ENCODE assay signal across 9 mouse cellular contexts in genomic region chr13:24318618-24319017, GRCm38 (mm10). TPM values are rescaled to one million over a fixed set of nuclear protein-coding genes. Genes with fewer than 3 reads are reported as not detected.
DNase-seq lines count a peak whose midpoint lies in the region; ATAC-seq and TF ChIP-seq lines count a peak whose summit lies in the region.
"Had no signal": no experiment of that assay in that cellular context is flagged by ENCODE, and none has a peak within 500 bp of the region (broad histone marks: within the 10 kb centered on the region; RNA-seq: fewer than 3 reads in every experiment).

No protein-coding gene starts in this region.

- TF ChIP-seq CTCF in heart, postnatal 0 days (IDR thresholded peaks at IDR 0.05; ENCODE audit: low read depth), result peak; percentile 53
- peak; percentile 63 for TF ChIP-seq CTCF in lung, embryonic 14.5 days (IDR thresholded peaks at IDR 0.05; ENCODE audit: low read depth)

- no peaks in the 10 kb centered on the region for H3K9me3 ChIP-seq in heart, postnatal 0 days (replicated peaks; ENCODE audit: control insufficient read depth, low read length)
- H3K9me3 ChIP-seq in lung, embryonic 14.5 days (ENCODE audit: low read depth, low read length), result no peaks in the 10 kb centered on the region
- H3K9me3 ChIP-seq: liver, embryonic 15.5 days had no signal

- 25% methylated on average over 4 of the region's 4 CpGs for WGBS in heart, postnatal 0 days
- WGBS in lung, embryonic 14.5 days, result 13% methylated on average over 4 of the region's 4 CpGs

- intact Hi-C loops in heart, postnatal 25 days (cut with DNase I), result no loop called here

- no peaks in the 10 kb centered on the region for H3K4me1 ChIP-seq in heart, postnatal 0 days (ENCODE audit: control insufficient read depth, insufficient read depth)
- H3K4me1 ChIP-seq in lung, embryonic 14.5 days (ENCODE audit: insufficient read depth), result no peaks in the 10 kb centered on the region
- H3K4me1 ChIP-seq: liver, embryonic 15.5 days had no signal

- H3K4me3 ChIP-seq in heart, postnatal 0 days (ENCODE audit: low read depth, low read length), result no peak overlapping the region
- H3K4me3 ChIP-seq in lung, embryonic 14.5 days (ENCODE audit: low read depth, low read length), result no peak overlapping the region
- H3K4me3 ChIP-seq: liver, embryonic 15.5 days had no signal

- H3K9ac ChIP-seq in heart, postnatal 0 days (replicated peaks; ENCODE audit: low read depth, low read length), result no peak overlapping the region
- no peak overlapping the region for H3K9ac ChIP-seq in lung, embryonic 14.5 days
- H3K9ac ChIP-seq: liver, embryonic 15.5 days had no signal

- no peak for TF ChIP-seq EP300 in heart, postnatal 0 days (IDR thresholded peaks at IDR 0.05; ENCODE audit: low read depth)

- peak; percentile 22 for DNase-seq in heart, postnatal 0 days (ENCODE audit: low spot score)
- no peak for DNase-seq in heart, postnatal 25 days (ENCODE audit: low spot score)
- DNase-seq in thymus, postnatal 0 days (ENCODE audit: low spot score), result peak; percentile 40
- DNase-seq in thymus, postnatal 36 days, result no peak
- DNase-seq in fat pad, adult 2 months (ENCODE audit: extremely low read depth, low read depth, low spot score), result peak; percentile 72
- peak; percentile 72 for DNase-seq in lung, embryonic 14.5 days
- peak; percentile 52 for DNase-seq in thymus, postnatal 4 days
- no peak for DNase-seq in spleen, postnatal 36 days (ENCODE audit: low spot score in 2 of 2)

- no peak overlapping the region for H3K4me2 ChIP-seq in heart, postnatal 0 days (ENCODE audit: low read depth, low read length)
- no peak overlapping the region for H3K4me2 ChIP-seq in lung, embryonic 14.5 days
- H3K4me2 ChIP-seq: liver, embryonic 15.5 days had no signal

- no peak overlapping the region for H3K27ac ChIP-seq in heart, postnatal 0 days (ENCODE audit: low read depth)
- H3K27ac ChIP-seq in lung, embryonic 14.5 days (ENCODE audit: low read depth), result no peak overlapping the region
- H3K27ac ChIP-seq: liver, embryonic 15.5 days had no signal

- no peak for ATAC-seq in heart, postnatal 0 days (ENCODE audit: insufficient read depth, low read depth)
- ATAC-seq in lung, embryonic 14.5 days (ENCODE audit: insufficient read depth), result no peak

- no peaks in the 10 kb centered on the region for H3K27me3 ChIP-seq in heart, postnatal 0 days (ENCODE audit: control insufficient read depth, insufficient read depth, low read length)
- no peaks in the 10 kb centered on the region for H3K27me3 ChIP-seq in lung, embryonic 14.5 days (ENCODE audit: insufficient read depth, low read length)

- no peaks in the 10 kb centered on the region for H3K36me3 ChIP-seq in heart, postnatal 0 days (replicated peaks; ENCODE audit: control insufficient read depth, insufficient read depth, low read length)
- H3K36me3 ChIP-seq in lung, embryonic 14.5 days (ENCODE audit: insufficient read depth), result no peaks in the 10 kb centered on the region
- H3K36me3 ChIP-seq: liver, embryonic 15.5 days had no signal

RNA-seq across cellular contexts. Expression of gene Cmah, which starts 8.6 kb away (rescaled TPM):
- 1.0 TPM in 1 of 2 replicates, not detected in the other for total RNA-seq in heart, postnatal 0 days (2014; rRNA removed; ENCODE audit: low replicate concordance)
- polyA plus RNA-seq in heart, postnatal 0 days (2015; fragmentation: Nextera tagmentation; extraction: Ambion mirVana), result 0.11 and 0.15 TPM in 2 replicates
- 1 to 10 TPM; 2.9 to 4.9 TPM for total RNA-seq in heart, postnatal 25 days (2021)
- 18.5 and 32.8 TPM in 2 replicates for polyA plus RNA-seq in thymus, postnatal 0 days (2015; fragmentation: Nextera tagmentation; extraction: Ambion mirVana)
- 0.15 and 0.74 TPM in 2 replicates for polyA plus RNA-seq in lung, embryonic 14.5 days (2014; fragmentation: Nextera tagmentation; extraction: Ambion mirVana)

RNA-seq across cellular contexts. Expression of gene Carmil1, which starts 38.0 kb away (rescaled TPM):
- total RNA-seq in heart, postnatal 0 days (2014; rRNA removed; ENCODE audit: low replicate concordance), result 1.1 and 4.8 TPM in 2 replicates
- 2.6 and 4.3 TPM in 2 replicates for polyA plus RNA-seq in heart, postnatal 0 days (2015; fragmentation: Nextera tagmentation; extraction: Ambion mirVana)
- total RNA-seq in heart, postnatal 25 days (2021), result 10 to 100 TPM in 1 of 2 experiments, 1 to 10 TPM in 1; 9.1 to 10.6 TPM
- polyA plus RNA-seq in thymus, postnatal 0 days (2015; fragmentation: Nextera tagmentation; extraction: Ambion mirVana), result 7.7 and 8.3 TPM in 2 replicates
- 48.3 and 50.7 TPM in 2 replicates for polyA plus RNA-seq in lung, embryonic 14.5 days (2014; fragmentation: Nextera tagmentation; extraction: Ambion mirVana)

Comparison
In these comparisons a context has a peak if more than half of its experiments do, and no peak if none do; other contexts are left out.
1. DNase-seq: peak in heart, postnatal 0 days (single experiment), thymus, postnatal 0 days (single experiment), fat pad, adult 2 months (single experiment), lung, embryonic 14.5 days (single experiment) and thymus, postnatal 4 days (single experiment); none in heart, postnatal 25 days (single experiment), thymus, postnatal 36 days (0 of 2) and spleen, postnatal 36 days (0 of 2).
2. RNA of gene Cmah, which starts 8.6 kb away (polyA plus RNA-seq): 18.5 to 32.8 TPM in thymus, postnatal 0 days; 0.15 to 0.74 TPM in lung, embryonic 14.5 days and 0.11 to 0.15 TPM in heart, postnatal 0 days; every median in the first group is over 10 times any median in the second.